Mouse (Mus musculus): ENCODE measurements at regions not wholly inside any gene's neighbourhood (a gene's known extent, or its start where the extent isn't known, plus 50 kb on each side); places are given as distances from the start of the nearest gene placed in this dataset.

- ATAC-seq (ENCODE audit: insufficient number of reproducible peaks, insufficient read depth, low FRiP score, low read depth) = no peak
- no peaks in the 10 kb centered on the region for H3K27me3 ChIP-seq (ENCODE audit: control insufficient read depth, insufficient read depth, low read length)
- H3K4me3 ChIP-seq (ENCODE audit: low read depth, low read length) = no peak overlapping the region
- no peaks in the 10 kb centered on the region for H3K9me3 ChIP-seq (ENCODE audit: control insufficient read depth, low read depth, low read length)
- 56% methylated on average over 5 of the region's 5 CpGs for WGBS
- H3K9ac ChIP-seq (replicated peaks; ENCODE audit: low read depth, low read length) = no peak overlapping the region
- no peak overlapping the region for H3K27ac ChIP-seq (ENCODE audit: low read length)
- H3K4me1 ChIP-seq (ENCODE audit: control insufficient read depth, insufficient read depth, low read length) = no peaks in the 10 kb centered on the region
- no peak overlapping the region for H3K4me2 ChIP-seq (replicated peaks; ENCODE audit: low read depth, low read length)
- no peaks in the 10 kb centered on the region for H3K36me3 ChIP-seq (ENCODE audit: control insufficient read depth, insufficient read depth, low read length)
Observed at GRCm38 (mm10) chr10:84111502-84111901, 328.9 kb downstream of the Nuak1 start.

- Histone ChIP-seq H3K9ac (replicated peaks; ENCODE audit: low read depth, low read length) (no peak overlapping the region), H3K9me3 (ENCODE audit: control insufficient read depth, low read depth, low read length) (no peaks in the 10 kb centered on the region), H3K27me3 (ENCODE audit: control insufficient read depth, insufficient read depth, low read length) (no peaks in the 10 kb centered on the region), H3K36me3 (ENCODE audit: control insufficient read depth, insufficient read depth, low read length) (no peaks in the 10 kb centered on the region), H3K27ac (ENCODE audit: low read length) (no peak overlapping the region), H3K4me1 (ENCODE audit: control insufficient read depth, insufficient read depth, low read length) (no peaks in the 10 kb centered on the region), H3K4me2 (replicated peaks; ENCODE audit: low read depth, low read length) (no peak overlapping the region), H3K4me3 (ENCODE audit: low read depth, low read length) (no peak overlapping the region)
- ATAC-seq (ENCODE audit: insufficient number of reproducible peaks, insufficient read depth, low FRiP score, low read depth) = no peak
- whole genome bisulfite sequencing = 63% methylated on average over 5 of the region's 5 CpGs
Observed at GRCm38 (mm10) chr10:84111909-84112308, 328.5 kb downstream of the Nuak1 start.

- no peaks in the 10 kb centered on the region for H3K36me3 ChIP-seq (ENCODE audit: control insufficient read depth, insufficient read depth, low read length)
Observed at GRCm38 (mm10) chr10:84119952-84120550, 320.3 kb downstream of the Nuak1 start.

GRCm38 (mm10) chr10:84137019-84137658 is 303.3 kb downstream of the Nuak1 start:
- H3K27ac ChIP-seq (ENCODE audit: low read length) = no peak overlapping the region
- no peaks in the 10 kb centered on the region for H3K36me3 ChIP-seq (ENCODE audit: control insufficient read depth, insufficient read depth, low read length)

More at GRCm38 (mm10) chr10:84119952-84120550, 320.3 kb downstream of the Nuak1 start:
- no peaks in the 10 kb centered on the region for H3K9me3 ChIP-seq (ENCODE audit: control insufficient read depth, low read depth, low read length)
- no peak overlapping the region for H3K9ac ChIP-seq (replicated peaks; ENCODE audit: low read depth, low read length)
- H3K27ac ChIP-seq (ENCODE audit: low read length) = no peak overlapping the region
- no peak overlapping the region for H3K4me2 ChIP-seq (replicated peaks; ENCODE audit: low read depth, low read length)
- H3K4me1 ChIP-seq (ENCODE audit: control insufficient read depth, insufficient read depth, low read length) = no peaks in the 10 kb centered on the region
- WGBS = 89% methylated on average over 8 of the region's 8 CpGs
- no peak overlapping the region for H3K4me3 ChIP-seq (ENCODE audit: low read depth, low read length)
- ATAC-seq (ENCODE audit: insufficient number of reproducible peaks, insufficient read depth, low FRiP score, low read depth) = no peak
- H3K27me3 ChIP-seq (ENCODE audit: control insufficient read depth, insufficient read depth, low read length) = no peaks in the 10 kb centered on the region

GRCm38 (mm10) chr10:84142741-84143454 is 297.5 kb downstream of the Nuak1 start:
- no peak overlapping the region for H3K4me3 ChIP-seq (ENCODE audit: low read depth, low read length)
- no peaks in the 10 kb centered on the region for H3K9me3 ChIP-seq (ENCODE audit: control insufficient read depth, low read depth, low read length)
- 32% methylated on average over 8 of the region's 8 CpGs for WGBS
- no peaks in the 10 kb centered on the region for H3K36me3 ChIP-seq (ENCODE audit: control insufficient read depth, insufficient read depth, low read length)
- no peak overlapping the region for H3K9ac ChIP-seq (replicated peaks; ENCODE audit: low read depth, low read length)
- ATAC-seq (ENCODE audit: insufficient number of reproducible peaks, insufficient read depth, low FRiP score, low read depth) = no peak
- no peak overlapping the region for H3K27ac ChIP-seq (ENCODE audit: low read length)
- H3K27me3 ChIP-seq (ENCODE audit: control insufficient read depth, insufficient read depth, low read length) = no peaks in the 10 kb centered on the region
- no peaks in the 10 kb centered on the region for H3K4me1 ChIP-seq (ENCODE audit: control insufficient read depth, insufficient read depth, low read length)
- H3K4me2 ChIP-seq (replicated peaks; ENCODE audit: low read depth, low read length) = no peak overlapping the region

More at GRCm38 (mm10) chr10:84137019-84137658, 303.3 kb downstream of the Nuak1 start:
- no peak overlapping the region for H3K4me2 ChIP-seq (replicated peaks; ENCODE audit: low read depth, low read length)
- H3K9me3 ChIP-seq (ENCODE audit: control insufficient read depth, low read depth, low read length) = no peaks in the 10 kb centered on the region
- H3K4me3 ChIP-seq (ENCODE audit: low read depth, low read length) = no peak overlapping the region
- H3K4me1 ChIP-seq (ENCODE audit: control insufficient read depth, insufficient read depth, low read length) = no peaks in the 10 kb centered on the region
- H3K27me3 ChIP-seq (ENCODE audit: control insufficient read depth, insufficient read depth, low read length) = no peaks in the 10 kb centered on the region
- ATAC-seq (ENCODE audit: insufficient number of reproducible peaks, insufficient read depth, low FRiP score, low read depth) = no peak
- no peak overlapping the region for H3K9ac ChIP-seq (replicated peaks; ENCODE audit: low read depth, low read length)
- WGBS = 70% methylated on average over 4 of the region's 4 CpGs

GRCm38 (mm10) chr10:84143674-84144343 is 296.6 kb downstream of the Nuak1 start:
- Histone ChIP-seq H3K9ac (replicated peaks; ENCODE audit: low read depth, low read length) (no peak overlapping the region), H3K27ac (ENCODE audit: low read length) (no peak overlapping the region), H3K27me3 (ENCODE audit: control insufficient read depth, insufficient read depth, low read length) (no peaks in the 10 kb centered on the region), H3K4me1 (ENCODE audit: control insufficient read depth, insufficient read depth, low read length) (no peaks in the 10 kb centered on the region), H3K4me3 (ENCODE audit: low read depth, low read length) (no peak overlapping the region), H3K4me2 (replicated peaks; ENCODE audit: low read depth, low read length) (no peak overlapping the region), H3K9me3 (ENCODE audit: control insufficient read depth, low read depth, low read length) (no peaks in the 10 kb centered on the region), H3K36me3 (ENCODE audit: control insufficient read depth, insufficient read depth, low read length) (no peaks in the 10 kb centered on the region)
- no peak for ATAC-seq (ENCODE audit: insufficient number of reproducible peaks, insufficient read depth, low FRiP score, low read depth)
- 28% methylated on average over 5 of the region's 5 CpGs for WGBS

GRCm38 (mm10) chr10:84144344-84144687 is 296.1 kb downstream of the Nuak1 start:
- no peaks in the 10 kb centered on the region for H3K27me3 ChIP-seq (ENCODE audit: control insufficient read depth, insufficient read depth, low read length)
- no peaks in the 10 kb centered on the region for H3K4me1 ChIP-seq (ENCODE audit: control insufficient read depth, insufficient read depth, low read length)
- H3K9me3 ChIP-seq (ENCODE audit: control insufficient read depth, low read depth, low read length) = no peaks in the 10 kb centered on the region
- H3K9ac ChIP-seq (replicated peaks; ENCODE audit: low read depth, low read length) = no peak overlapping the region
- no peak overlapping the region for H3K27ac ChIP-seq (ENCODE audit: low read length)
- ATAC-seq (ENCODE audit: insufficient number of reproducible peaks, insufficient read depth, low FRiP score, low read depth) = no peak
- H3K36me3 ChIP-seq (ENCODE audit: control insufficient read depth, insufficient read depth, low read length) = no peaks in the 10 kb centered on the region
- no peak overlapping the region for H3K4me2 ChIP-seq (replicated peaks; ENCODE audit: low read depth, low read length)
- no peak overlapping the region for H3K4me3 ChIP-seq (ENCODE audit: low read depth, low read length)

- no peaks in the 10 kb centered on the region for H3K36me3 ChIP-seq (ENCODE audit: control insufficient read depth, insufficient read depth, low read length)
- no peak overlapping the region for H3K9ac ChIP-seq (replicated peaks; ENCODE audit: low read depth, low read length)
- H3K9me3 ChIP-seq (ENCODE audit: control insufficient read depth, low read depth, low read length) = no peaks in the 10 kb centered on the region
- no peak overlapping the region for H3K4me3 ChIP-seq (ENCODE audit: low read depth, low read length)
- H3K27ac ChIP-seq (ENCODE audit: low read length) = no peak overlapping the region
- WGBS = 80% methylated on average over 2 of the region's 2 CpGs
- no peak for ATAC-seq (ENCODE audit: insufficient number of reproducible peaks, insufficient read depth, low FRiP score, low read depth)
- no peak overlapping the region for H3K4me2 ChIP-seq (replicated peaks; ENCODE audit: low read depth, low read length)
- H3K4me1 ChIP-seq (ENCODE audit: control insufficient read depth, insufficient read depth, low read length) = no peaks in the 10 kb centered on the region
- no peaks in the 10 kb centered on the region for H3K27me3 ChIP-seq (ENCODE audit: control insufficient read depth, insufficient read depth, low read length)
Observed at GRCm38 (mm10) chr10:84147305-84147984, 293.0 kb downstream of the Nuak1 start.
